Mouse (Mus musculus) midbrain, embryonic 12.5 days (tissue): Measurements from ENCODE around the gene Ubl7. TPM values are rescaled to one million over a fixed set of nuclear protein-coding genes. Genes with fewer than 3 reads are reported as not detected.

Source experiments
- ATAC-seq: fragments of 200-750 bp; cut with Nextera tagmentation; 2 replicates; pipeline ENCODE4 v1.8.0; 2017; ENCODE audit warnings: low read depth, moderate TSS enrichment, moderate library complexity; ENCODE audit not compliant: low FRiP score
- H3K27ac ChIP-seq: fragments of 300-500 bp; sonication (generic); replicated peaks from 2 replicates; pipeline ENCODE4 v1.5.1; 2016; ENCODE audit warnings: mild to moderate bottlenecking
- H3K27me3 ChIP-seq: fragments of 300-500 bp; sonication (generic); 2 replicates; pipeline ENCODE4 v1.6.1; 2016; ENCODE audit warnings: mild to moderate bottlenecking
- H3K36me3 ChIP-seq: fragments of 300-500 bp; sonication (generic); 2 replicates; pipeline ENCODE4 v1.6.1; 2016
- H3K4me1 ChIP-seq: fragments of 300-500 bp; sonication (generic); 2 replicates; pipeline ENCODE4 v1.6.1; 2016
- H3K4me2 ChIP-seq: fragments of 300-500 bp; sonication (generic); replicated peaks from 2 replicates; pipeline ENCODE4 v1.6.1; 2016; ENCODE audit warnings: mild to moderate bottlenecking, moderate library complexity
- H3K4me3 ChIP-seq: fragments of 300-500 bp; sonication (generic); 2 replicates; pipeline ENCODE4 v1.5.1; 2016; ENCODE audit warnings: mild to moderate bottlenecking
- H3K9ac ChIP-seq: fragments of 300-500 bp; sonication (generic); replicated peaks from 2 replicates; pipeline ENCODE4 v1.6.1; 2016; ENCODE audit warnings: mild to moderate bottlenecking, moderate library complexity
- H3K9me3 ChIP-seq: fragments of 300-500 bp; sonication (generic); 2 replicates; pipeline ENCODE4 v1.6.1; 2016; ENCODE audit warnings: mild to moderate bottlenecking
- WGBS: fragments of 180-500 bp; shearing (Covaris S2); methylation state at CpG from one replicate; pipeline ENCODE4 v1.1.7; 2016; 5-methylcytosine and 5-hydroxymethylcytosine counted together
- polyA plus RNA-seq: library from polyadenylated mRNA; unstranded; fragments of >200 nt; fragmentation: Nextera tagmentation; extraction: Ambion mirVana; gene quantifications from 2 replicates; pipeline ENCODE4 v1.2.1, GENCODE M21; 2016

The Ubl7 gene
- polyA plus RNA-seq, 1 experiment from 2014 or later: 144 TPM

GRCm38 (mm10) chr9:57972776-57973439, 62.1 kb downstream of the Ubl7 start:
- H3K9ac ChIP-seq: no peak overlapping the region
- no peak overlapping the region for H3K27ac ChIP-seq
- no peak for ATAC-seq
- no peaks in the 10 kb centered on the region for H3K4me1 ChIP-seq
- no peak overlapping the region for H3K4me2 ChIP-seq
- H3K4me3 ChIP-seq: no peak overlapping the region
- H3K36me3 ChIP-seq: no peaks in the 10 kb centered on the region
- H3K9me3 ChIP-seq: no peaks in the 10 kb centered on the region
- H3K27me3 ChIP-seq: no peaks in the 10 kb centered on the region
- WGBS: 74% methylated on average over 9 of the region's 9 CpGs

DNA sequence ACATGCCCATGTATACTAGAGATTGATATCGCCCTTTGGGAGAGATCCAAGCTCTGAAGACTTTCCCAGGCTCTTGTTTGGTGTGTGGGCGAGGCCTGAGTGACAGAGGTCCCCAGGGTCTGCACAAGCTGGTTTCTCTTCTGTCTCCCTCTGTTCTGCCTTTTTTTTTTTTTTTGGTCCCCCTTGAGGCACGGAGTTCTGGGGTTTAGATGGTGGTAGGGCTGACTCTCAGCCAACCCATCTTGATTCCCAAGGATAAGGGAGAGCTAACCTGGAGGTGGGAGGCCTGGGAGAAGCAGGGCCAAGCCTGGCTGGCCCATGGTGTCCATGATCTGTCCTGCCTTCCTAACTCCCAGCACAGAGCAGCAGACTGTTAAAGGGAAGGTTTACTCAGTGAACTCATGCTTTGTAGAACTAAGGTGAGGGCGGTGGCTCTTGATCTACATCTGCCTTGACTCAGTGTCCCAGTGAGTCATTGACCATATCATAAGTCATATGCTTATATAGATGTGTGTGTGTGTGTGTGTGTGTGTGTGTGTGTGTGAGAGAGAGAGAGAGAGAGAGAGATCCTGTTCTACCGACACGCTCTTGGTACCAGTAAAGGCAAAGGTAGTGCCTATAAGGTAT, 62.8 kb downstream of the Ubl7 start:
- H3K4me1 ChIP-seq: no peaks in the 10 kb centered on the region
- no peak for ATAC-seq
- H3K27me3 ChIP-seq: no peaks in the 10 kb centered on the region
- 91% methylated on average over 6 of the region's 6 CpGs for WGBS
- H3K9me3 ChIP-seq: no peaks in the 10 kb centered on the region
- H3K4me2 ChIP-seq: no peak overlapping the region
- no peak overlapping the region for H3K9ac ChIP-seq
- H3K27ac ChIP-seq: no peak overlapping the region
- no peak overlapping the region for H3K4me3 ChIP-seq
- H3K36me3 ChIP-seq: no peaks in the 10 kb centered on the region

GRCm38 (mm10) chr9:57974221-57974620, 63.4 kb downstream of the Ubl7 start:
- no peak overlapping the region for H3K9ac ChIP-seq
- H3K27me3 ChIP-seq: no peaks in the 10 kb centered on the region
- no peaks in the 10 kb centered on the region for H3K4me1 ChIP-seq
- no peaks in the 10 kb centered on the region for H3K9me3 ChIP-seq
- H3K4me3 ChIP-seq: no peak overlapping the region
- 77% methylated on average over 5 of the region's 5 CpGs for WGBS
- H3K4me2 ChIP-seq: no peak overlapping the region
- no peak for ATAC-seq
- H3K36me3 ChIP-seq: no peaks in the 10 kb centered on the region
- H3K27ac ChIP-seq: no peak overlapping the region

DNA sequence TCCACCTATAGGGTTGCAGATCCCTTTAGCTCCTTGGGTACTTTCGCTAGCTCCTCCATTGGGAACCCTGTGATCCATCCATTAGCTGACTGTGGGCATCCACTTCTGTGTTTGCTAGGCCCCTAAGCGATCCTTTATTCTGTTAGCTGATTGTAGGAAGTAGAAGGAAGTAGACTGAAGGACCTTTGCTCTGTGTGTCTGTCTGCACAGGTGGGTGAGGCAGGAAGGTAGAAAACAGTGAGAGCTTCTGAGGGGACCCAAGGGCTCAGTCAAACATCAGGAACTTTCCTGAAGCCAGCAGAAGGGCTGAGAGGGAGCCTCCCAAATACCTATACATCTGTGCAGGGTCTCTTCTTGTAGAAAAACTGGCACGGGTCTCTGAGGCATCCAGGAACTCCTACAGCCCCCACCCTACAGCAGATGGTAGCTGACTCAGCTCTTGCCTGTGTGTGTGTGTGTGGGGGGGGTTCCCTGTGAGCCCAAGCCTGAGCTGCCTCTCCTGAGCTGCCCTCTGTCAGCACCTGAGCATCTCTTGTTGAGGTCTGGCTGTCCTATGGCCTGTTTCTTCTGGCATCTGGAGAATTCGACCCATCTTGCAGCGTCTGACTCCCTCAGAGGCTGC, 64.5 kb downstream of the Ubl7 start:
- ATAC-seq: no peak
- no peaks in the 10 kb centered on the region for H3K36me3 ChIP-seq
- 90% methylated on average over 5 of the region's 5 CpGs for WGBS
- no peak overlapping the region for H3K9ac ChIP-seq
- H3K27ac ChIP-seq: no peak overlapping the region
- no peaks in the 10 kb centered on the region for H3K4me1 ChIP-seq
- H3K4me3 ChIP-seq: no peak overlapping the region
- H3K9me3 ChIP-seq: no peaks in the 10 kb centered on the region
- no peak overlapping the region for H3K4me2 ChIP-seq
- H3K27me3 ChIP-seq: no peaks in the 10 kb centered on the region

DNA sequence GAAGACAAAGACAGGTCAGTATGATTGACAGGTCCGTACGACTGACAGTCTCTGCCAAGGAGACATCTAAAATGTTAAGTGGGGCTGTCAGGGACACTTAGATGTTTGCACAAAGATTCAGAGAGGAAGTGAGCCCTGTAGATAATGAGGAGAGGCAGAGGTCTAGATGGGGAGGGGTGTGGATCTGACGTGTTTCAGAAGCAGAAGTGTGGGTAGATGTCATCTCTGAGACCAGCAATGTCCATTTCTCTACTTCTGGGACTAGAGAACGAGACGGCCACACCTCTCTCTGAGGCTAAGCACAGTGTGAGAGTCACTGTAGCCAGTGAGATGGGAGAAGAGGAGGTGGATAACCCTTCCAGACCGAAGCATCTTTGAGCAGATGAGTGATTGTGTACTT, 67.2 kb downstream of the Ubl7 start:
- Histone ChIP-seq H3K4me2 (no peak overlapping the region), H3K9ac (no peak overlapping the region), H3K27ac (no peak overlapping the region), H3K4me1 (no peaks in the 10 kb centered on the region), H3K36me3 (no peaks in the 10 kb centered on the region), H3K4me3 (no peak overlapping the region), H3K27me3 (no peaks in the 10 kb centered on the region), H3K9me3 (no peaks in the 10 kb centered on the region)
- WGBS: 85% methylated on average over 6 of the region's 6 CpGs
- no peak for ATAC-seq

- H3K9ac ChIP-seq: no peak overlapping the region
- H3K27me3 ChIP-seq: no peaks in the 10 kb centered on the region
- no peak for ATAC-seq
- no peaks in the 10 kb centered on the region for H3K9me3 ChIP-seq
- no peak overlapping the region for H3K4me2 ChIP-seq
- no peak overlapping the region for H3K4me3 ChIP-seq
- no peaks in the 10 kb centered on the region for H3K4me1 ChIP-seq
- H3K36me3 ChIP-seq: no peaks in the 10 kb centered on the region
- WGBS: 72% methylated on average over 3 of the region's 3 CpGs
- H3K27ac ChIP-seq: no peak overlapping the region
Measured at GRCm38 (mm10) chr9:57978858-57979257, 68.1 kb downstream of the Ubl7 start.

Other genes with a start within 250 kb of the Ubl7 start
- not detected in 2 replicates for gene Cyp1a2, start 227.3 kb upstream of the Ubl7 start, polyA plus RNA-seq
- not detected in 2 replicates for gene Cyp1a1, start 223.1 kb upstream of the Ubl7 start, polyA plus RNA-seq
- gene Edc3, start 202.4 kb upstream of the Ubl7 start, polyA plus RNA-seq: 40.9 and 41.1 TPM in 2 replicates
- 90.0 and 94.7 TPM in 2 replicates for gene Clk3, start 145.1 kb upstream of the Ubl7 start, polyA plus RNA-seq
- gene Arid3b, start 74.2 kb upstream of the Ubl7 start, polyA plus RNA-seq: 23.1 and 28.1 TPM in 2 replicates
- gene Sema7a, start 29.1 kb downstream of the Ubl7 start, polyA plus RNA-seq: 0.64 and 1.0 TPM in 2 replicates
- 0.42 TPM in 1 of 2 replicates, not detected in the other for gene Cyp11a1, start 95.4 kb downstream of the Ubl7 start, polyA plus RNA-seq
- 8.6 and 9.1 TPM in 2 replicates for gene Stra6, start 152.8 kb downstream of the Ubl7 start, polyA plus RNA-seq
- gene Ccdc33, start 207.8 kb downstream of the Ubl7 start, polyA plus RNA-seq: 0.64 and 1.0 TPM in 2 replicates